Mouse (Mus musculus): ENCODE measurements around the gene Gtpbp2. TPM values are rescaled to one million over a fixed set of nuclear protein-coding genes. Genes with fewer than 3 reads are reported as not detected.

Gtpbp2 gene
- total RNA-seq (2022) = 100 to 1,000 TPM in 3 of 4 experiments, 10 to 100 TPM in 1; 93.8 to 107 (median 103) TPM

DNA sequence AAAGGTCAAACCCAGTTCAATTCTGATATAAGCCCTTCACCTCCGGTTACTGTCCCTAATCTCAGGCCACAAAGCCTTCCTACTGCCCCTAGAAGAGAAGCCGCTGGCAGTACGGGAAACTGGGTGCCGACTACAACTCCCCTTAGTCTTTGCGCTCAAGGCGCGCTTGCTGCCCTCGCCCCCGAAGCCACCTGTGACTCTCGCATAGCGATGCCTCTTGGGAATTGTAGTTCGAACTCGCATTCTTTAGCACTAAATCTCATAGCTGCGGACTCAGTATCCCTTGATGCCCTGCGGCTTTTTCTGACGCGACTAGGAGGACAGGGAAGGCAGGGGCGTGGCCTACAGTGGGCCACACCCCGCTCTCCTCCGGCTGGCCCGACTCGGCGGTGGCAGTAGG lies at the start of gene Gtpbp2:
Gene Gtpbp2 (plus strand): TSS at position 347 of the 400 bp plus-strand sequence.
- DNase-seq (ENCODE audit: low spot score in 2 of 2) = peak; percentile 88 to 99

DNA sequence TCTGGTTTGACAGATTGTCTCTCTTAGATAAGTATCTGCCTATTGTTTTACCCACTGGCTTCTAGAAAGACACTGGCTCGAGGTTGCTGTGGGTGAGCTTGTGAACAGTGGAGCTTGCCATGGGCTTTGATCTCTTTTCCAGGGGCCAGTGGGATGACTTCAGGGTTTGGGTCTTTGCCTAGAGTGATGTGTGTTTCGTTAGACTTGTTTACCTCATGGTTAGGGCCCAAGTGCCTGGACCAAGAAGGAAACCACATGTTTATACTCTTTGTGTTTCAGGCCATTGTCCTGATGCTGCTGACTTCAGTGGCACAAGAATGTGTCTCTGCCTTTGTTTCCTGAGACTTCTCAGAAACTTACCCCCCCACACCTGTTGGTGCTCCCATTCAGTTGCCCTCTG lies 45.3 kb upstream of the Gtpbp2 start:
- DNase-seq (ENCODE audit: low spot score in 2 of 2) = no peak

DNA sequence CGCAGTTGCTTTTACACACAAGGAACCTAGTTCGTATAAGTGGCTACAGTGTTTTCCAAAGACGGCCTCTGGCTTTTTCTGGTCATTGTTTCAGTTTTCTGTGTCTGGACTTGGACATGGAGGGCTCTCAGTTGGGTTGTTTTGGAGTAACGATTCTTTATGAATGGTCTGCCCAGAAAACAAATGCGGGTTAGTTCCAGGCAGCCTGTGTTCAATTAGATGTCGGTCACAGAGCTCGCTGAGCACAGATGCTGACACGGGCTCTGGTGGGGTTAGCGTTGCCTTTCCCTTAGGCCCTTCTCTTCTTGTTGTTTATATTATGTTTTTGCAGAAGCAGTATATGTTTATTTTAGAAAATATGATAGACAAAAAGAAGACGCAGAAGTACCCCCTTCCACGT lies 44.7 kb upstream of the Gtpbp2 start:
- no peak for DNase-seq (ENCODE audit: low spot score in 2 of 2)

DNA sequence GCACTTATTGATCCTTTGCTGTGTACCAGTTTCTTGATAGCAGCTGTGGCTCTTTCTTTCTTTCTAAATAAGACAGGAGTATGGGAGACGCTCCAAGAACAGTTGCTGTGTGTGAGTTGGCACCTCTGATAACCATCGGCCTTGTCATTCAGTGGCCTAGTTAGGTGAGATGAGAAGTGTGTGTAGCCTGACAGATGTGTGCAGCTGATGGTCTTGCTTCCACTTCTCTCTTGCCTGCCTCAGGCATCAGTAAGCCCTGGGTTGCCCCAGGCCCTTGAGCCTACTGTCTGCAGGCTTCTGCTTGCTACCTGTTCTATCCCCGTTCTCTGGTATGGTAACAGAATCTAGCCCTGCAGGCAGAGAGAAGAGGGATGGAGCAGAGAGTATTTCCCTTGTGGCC lies 44.0 kb upstream of the Gtpbp2 start:
- no peak for DNase-seq (ENCODE audit: low spot score in 2 of 2)

DNA sequence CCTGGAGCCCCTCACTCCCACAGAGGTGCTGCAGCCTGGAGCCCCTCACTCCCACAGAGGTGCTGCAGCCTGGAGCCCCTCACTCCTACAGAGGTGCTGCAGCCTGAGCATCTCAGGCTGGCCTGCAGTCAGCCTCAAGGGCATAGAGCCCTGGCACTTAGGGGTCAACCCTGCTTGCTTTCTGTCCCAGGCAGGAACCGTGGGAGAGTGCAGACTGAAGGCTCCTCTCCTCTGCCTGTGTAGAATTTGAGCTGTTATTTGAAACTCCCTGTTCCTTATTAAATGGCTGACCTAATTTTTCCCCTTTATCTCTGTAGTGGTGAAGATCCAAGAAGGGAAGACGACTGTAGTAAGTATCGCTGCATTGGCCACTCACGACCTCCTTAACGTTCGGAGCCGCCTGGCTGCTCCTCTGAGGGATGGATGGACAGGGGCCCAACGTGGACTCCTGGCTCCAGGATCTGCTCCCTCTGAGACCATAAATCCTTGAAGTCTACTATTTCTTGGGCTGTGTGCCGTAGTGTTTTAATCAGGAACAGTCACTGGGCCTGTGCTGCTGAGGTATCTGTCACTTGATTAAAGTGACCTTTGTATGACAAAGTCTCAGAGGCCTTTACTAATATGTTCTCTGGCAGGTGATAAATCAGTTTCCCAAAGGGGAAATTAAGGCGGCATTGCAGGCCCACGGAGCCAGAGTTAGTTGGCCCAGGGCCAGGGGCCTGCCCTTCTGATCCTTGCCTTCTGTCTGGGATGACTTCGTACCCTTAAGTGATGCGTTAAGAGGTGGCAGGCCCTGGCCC lies 43.0 kb upstream of the Gtpbp2 start:
- DNase-seq (ENCODE audit: low spot score in 2 of 2) = no peak

DNA sequence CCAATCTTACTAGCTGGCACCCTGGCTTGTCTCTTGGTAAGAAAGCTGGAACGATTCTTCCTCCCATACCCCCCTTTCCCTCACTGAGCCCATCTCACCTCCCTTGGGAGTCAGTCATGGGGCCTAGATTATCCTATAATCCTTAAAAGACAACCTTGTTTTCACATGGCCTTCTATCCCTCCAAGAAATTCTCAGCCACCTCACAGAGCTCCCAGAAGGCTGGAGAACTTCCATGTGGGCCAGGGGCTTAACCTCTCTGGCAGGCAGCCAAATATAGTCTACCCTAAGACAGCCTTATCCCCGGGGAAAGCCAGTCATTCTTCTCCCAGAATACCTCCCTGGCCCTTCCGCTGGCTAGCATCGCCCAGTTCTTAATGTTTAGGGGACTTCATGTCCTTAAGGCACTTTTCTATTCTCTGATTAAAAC lies 42.4 kb upstream of the Gtpbp2 start:
- DNase-seq (ENCODE audit: low spot score in 2 of 2) = no peak

DNA sequence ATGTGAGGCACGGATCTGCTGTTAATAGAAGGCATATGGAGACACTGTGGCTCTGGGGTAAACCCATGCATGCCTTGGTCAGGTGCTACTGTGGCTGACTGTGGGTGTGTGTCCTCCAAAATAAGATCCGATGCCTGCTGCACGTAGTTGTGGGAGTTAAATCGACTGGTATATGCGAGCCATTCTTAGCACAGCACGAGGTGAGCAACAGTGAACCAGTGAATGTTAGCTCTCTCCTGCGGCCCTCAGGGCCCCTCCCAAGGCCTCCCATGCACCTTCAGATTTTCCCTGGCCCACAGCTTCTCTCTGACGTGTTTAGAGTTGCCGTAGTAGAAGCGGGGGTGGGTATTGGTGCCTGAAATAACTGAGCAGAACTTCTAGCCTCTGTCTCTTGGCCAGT lies 41.2 kb upstream of the Gtpbp2 start:
- DNase-seq (ENCODE audit: low spot score in 2 of 2) = peak in 1 of 2 experiments; percentile 72

DNA sequence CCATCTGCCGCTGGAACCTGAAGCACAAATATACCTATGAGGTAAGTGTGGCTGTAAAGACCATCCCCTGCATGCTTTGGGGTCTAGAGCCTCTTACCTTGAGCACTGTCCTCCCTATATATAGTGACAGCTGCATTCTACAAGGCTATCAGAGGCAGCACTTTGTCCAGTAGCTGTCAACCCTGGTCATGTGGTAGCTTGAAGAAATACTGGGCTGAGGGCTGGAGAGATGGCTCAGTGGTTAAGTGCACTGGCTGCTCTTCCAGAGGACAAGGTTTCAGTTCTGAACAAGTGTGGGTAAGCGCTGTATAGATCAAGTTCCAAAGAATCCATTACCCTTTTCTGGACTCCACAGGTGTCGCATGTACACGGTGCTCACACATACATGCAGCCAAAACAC lies 38.0 kb upstream of the Gtpbp2 start:
- DNase-seq (ENCODE audit: low spot score in 2 of 2) = no peak

DNA sequence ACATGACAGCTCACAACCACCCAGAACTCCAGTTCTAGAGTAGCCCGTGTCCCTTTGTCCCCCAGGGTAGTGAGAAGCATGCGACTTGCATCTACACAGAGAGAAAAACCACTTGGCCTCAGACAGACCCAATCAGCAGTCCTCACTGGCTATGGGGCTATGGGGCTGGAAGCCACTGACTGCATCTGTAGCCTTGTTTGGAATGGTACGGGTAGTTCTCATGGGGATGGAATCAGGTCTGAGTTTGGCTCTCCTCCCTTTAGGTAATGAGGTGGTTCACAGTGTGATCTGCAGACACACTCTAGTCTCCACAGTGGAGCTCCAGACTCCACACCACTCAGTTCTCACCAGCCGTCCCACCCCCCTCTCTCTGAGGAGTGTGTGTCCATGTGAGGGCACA lies 37.5 kb upstream of the Gtpbp2 start:
- no peak for DNase-seq (ENCODE audit: low spot score in 2 of 2)

DNA sequence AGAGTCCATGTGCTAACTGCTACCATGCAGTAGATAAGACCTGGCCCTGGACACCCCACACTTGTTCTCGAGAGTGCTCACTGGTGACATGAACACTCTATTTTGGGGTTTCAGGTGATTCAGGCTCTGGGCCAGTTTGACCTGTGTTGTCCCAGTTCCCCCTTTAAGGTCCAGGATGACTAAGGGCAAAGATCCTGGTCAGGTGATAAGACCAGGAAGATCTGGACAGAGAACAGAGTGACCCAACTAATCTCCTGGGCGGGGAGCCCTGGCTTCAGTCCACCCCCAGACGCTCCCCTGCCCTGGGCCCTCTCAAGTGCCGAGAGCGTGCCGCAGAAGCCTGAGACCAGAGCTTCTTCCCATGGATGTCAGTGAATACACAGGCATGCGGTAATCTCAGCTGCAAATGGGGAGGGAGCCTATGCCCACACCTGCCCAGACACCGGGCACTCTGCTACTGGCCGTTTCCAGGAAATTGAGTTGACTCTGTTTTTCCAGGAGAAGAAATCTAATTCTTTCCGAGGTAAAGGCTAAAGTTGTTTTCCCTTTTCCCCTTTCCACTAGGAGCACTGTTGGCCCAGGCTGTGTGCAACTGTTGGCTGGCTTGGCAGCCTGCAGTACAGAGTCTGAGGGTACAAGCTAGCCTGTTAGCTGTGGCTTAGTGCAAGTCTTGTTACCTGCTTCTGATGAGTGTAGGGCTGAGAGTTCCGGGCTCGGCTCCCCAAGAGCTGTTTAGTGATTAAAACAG lies 36.7 kb upstream of the Gtpbp2 start:
- DNase-seq (ENCODE audit: low spot score in 2 of 2) = no peak

DNA sequence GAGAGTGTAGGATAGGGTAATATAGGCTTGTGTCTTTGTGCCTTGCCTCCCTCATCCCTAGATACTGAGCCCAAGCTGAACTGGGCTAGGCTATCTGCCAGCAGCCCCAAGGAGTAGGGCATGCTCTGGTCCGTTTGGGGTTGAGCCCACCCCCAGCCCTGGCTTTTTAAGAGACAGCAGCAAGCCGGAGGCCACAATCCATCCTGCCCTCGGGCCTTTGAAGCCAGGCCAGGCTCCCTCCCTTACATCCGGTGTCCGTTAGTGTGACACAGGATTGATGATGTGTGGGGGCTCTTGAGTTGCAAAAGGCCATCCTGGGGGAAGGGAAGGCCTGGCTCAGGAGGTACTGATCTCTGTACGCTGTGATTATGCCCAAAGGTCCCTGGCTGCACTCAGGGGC lies 34.2 kb upstream of the Gtpbp2 start:
- no peak for DNase-seq (ENCODE audit: low spot score in 2 of 2)

DNA sequence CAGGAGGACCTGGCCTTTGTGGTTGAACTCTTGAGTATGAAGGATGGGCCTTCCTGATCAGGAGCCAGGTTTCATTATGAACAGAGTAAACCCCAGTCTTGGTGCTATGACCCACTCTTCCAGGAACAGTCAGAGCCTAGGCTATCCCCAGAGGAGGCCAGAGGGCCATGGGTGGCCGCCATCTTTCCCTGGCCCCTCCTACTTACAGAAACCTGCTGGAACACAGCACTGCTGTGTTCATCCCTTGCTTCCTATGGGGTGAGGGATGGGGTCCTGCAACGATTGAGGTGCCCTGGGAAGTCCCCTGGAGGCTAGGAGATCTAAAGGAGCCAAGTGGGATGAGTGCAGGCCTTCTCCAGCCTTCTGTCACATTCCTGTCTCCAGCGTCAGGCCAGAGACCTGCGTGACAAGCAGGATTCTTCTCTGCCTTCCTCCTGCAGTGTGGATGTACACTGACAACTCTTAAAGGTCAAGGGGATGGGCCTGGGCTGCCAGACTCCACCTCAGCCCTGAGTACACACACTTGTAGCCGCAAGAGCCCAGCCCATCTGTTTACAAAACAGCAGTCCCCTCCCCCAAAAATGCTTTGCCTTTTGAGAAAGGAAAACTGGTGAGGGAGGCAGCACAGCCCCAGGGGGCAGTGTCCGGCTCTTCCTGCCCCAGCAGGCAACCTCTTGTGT lies 32.9 kb upstream of the Gtpbp2 start:
- DNase-seq (ENCODE audit: low spot score in 2 of 2) = no peak

DNA sequence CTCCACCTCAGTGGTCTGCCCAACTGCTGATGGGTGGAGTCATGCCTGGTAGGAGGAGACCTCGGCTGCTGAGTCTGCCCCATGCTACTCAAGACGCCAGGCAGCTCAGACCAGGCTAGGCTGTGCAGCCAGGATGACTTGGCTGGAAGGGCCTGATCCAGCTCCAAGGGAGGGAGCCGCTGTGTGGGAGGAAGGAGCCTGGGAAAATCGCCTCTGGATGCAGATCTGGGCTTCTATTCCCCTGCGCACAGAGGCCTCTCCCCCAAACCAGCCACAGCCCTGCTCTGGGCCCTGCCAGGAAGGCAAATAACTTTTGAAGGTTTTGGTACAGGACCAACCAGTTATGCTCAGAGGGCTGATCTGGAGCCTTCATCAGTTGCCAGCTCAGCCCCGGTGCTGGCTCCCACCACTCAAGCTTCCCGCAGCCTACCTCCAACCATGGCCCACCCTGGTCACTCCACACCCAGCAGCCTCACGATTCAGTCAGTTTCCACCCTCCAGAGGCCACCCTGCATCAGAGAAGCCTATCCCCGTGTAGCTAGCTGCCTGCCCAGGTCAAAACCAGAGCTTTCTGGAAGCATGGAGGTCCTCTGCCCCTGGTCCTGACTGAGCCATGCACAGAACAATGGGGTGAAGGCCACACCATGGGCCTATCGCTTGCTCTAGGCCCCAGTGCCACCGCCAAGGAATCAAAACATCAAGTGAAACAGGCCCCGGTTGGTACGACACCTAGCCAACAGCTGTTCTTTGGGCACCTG lies 30.9 kb upstream of the Gtpbp2 start:
- DNase-seq (ENCODE audit: low spot score in 2 of 2) = no peak

DNA sequence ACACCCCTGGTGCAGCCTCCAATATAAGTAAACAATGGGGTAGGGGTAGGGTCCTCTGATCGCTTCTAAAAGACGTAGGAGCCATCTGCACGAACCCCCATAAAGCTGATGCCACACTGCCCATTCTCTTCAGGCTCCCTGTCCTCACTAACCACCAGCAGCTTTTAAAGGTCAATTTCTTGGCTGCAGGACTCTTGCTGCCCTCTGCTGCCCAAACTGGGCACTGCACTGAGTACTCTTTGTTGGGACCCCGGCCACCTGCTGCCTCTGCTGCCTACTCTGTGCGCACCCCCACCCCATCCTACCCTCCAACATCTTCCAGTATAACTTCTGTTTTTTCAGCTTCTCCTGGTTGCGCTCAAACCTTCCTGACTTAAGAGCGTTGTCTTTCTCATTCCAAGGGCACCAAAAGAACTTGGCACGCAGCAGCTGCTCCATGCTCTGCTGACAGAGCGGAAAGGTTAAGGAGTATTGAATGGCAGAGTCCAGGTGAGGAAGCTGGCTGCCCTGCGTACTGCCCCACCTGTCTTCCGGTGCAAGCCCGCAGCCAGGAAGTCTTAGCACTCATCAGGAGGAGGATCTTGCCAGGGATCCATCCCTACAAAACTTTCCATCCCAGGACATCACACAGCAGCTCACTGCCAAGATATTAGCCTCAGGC lies 28.6 kb upstream of the Gtpbp2 start:
- DNase-seq (ENCODE audit: low spot score in 2 of 2) = peak in 1 of 2 experiments; percentile 75

DNA sequence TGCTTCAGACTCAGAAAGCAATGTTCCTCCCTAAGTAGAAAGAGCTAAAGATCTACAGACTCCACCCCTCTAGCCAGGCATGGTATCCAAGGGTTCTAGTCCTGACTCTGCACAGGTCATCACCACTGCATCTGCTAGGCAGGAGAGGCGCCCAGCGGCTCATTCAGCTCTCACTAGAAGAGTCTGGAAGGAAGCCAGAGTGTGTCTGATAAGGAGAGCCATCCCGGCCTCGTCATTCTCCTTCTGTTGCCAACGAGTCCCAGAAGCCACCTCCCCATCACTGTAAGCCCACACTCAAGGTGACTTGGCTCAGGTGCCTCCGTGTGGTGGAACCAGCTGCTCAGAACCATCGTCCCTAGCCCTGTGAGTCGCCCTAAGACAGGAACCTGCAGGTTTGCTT lies 28.0 kb upstream of the Gtpbp2 start:
- DNase-seq (ENCODE audit: low spot score in 2 of 2) = no peak

DNA sequence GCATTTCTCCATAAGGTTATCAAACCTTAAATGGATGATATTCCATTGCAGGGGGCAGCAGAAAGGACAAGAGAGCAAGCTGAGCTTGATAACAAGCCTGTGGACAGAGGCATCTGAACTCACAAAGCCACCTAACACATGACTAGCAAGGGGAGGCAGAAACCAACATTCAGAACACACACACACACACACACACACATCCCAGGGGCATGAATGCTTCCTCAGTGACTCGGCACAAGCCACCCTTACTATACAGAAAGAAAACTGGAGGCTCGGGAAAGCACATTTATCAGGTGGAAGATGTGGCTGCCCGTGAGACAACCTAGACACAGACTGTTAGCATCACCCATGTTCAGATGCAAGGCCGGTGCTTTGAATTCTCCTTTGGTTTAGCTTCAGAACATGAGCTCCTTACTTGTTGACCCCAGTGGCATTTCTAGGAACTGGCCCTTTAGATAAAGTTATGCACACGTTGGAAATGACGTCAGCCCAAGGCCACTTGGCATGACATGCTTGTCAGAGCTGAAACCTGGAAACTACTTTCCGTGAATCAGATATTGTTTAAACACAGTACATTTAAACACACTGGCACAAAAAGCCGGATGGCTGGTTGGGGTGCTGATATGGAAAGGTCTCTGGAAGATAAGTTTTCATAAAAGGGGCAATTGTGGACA lies 22.1 kb upstream of the Gtpbp2 start:
- DNase-seq (ENCODE audit: low spot score in 2 of 2) = no peak

DNA sequence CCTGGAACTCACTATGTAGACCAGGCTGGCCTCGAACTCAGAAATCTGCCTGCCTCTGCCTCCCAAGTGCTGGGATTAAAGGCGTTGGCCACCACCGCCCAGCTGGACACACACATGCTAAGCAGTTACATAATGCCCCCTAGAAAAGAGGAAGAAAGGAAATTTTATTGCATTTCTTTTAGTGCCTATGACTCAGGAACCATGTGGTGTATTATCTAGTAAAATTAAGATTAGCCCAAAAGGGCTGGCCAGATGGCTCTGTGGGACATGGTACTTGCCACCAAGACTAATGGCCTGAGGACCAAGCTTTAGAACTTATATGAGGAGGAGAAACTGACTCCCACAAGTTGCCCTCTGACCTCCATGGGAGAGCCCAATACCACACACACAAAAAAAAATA lies 21.0 kb upstream of the Gtpbp2 start:
- DNase-seq (ENCODE audit: low spot score in 2 of 2) = no peak

DNA sequence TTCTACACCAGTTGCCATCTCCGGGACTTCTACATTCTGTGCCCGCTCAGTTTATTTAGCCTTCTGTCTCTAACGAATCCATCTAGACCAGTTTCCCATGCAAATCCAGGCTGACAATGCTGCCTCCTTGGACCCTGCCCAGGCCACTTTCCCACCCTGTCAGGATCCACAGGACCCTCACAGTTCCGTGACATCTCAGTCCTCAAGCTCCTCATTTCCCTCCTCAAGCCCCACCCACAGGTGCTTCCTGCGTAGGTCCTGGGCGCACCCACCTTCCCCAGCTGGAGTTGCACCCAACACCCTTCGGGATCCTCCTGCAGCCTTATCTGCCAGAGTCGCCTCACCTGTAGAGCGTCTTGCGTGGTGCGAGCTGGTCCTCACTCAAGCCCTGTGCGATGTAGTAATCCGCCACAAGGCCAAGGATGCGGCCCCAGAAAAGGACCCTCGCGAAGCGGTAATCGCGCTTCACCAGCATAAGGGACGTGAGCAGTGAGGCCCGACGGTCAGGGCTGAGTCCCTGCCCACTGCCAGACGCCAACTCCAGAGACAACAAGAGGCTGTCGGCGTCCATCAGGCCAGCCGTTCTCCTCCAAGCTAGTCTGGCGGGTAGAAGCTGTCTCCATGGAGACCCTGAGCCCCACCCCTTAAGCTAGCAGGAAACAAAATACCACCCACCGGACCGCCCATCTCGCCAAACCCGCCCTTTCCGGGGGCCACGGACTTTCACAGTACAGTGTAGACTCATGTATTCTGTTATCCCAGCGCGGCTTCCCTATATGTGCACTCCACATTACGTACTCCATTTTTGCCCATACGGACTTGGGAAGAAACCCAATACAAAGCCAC lies 17.0 kb upstream of the Gtpbp2 start, which contains the start of gene Rsph9:
Gene Rsph9 (minus strand): TSS at position 639 of the 846 bp plus-strand sequence.
- DNase-seq (ENCODE audit: low spot score in 2 of 2) = peak; percentile 45 to 74
